Mouse (Mus musculus) embryonic fibroblast, embryonic 13.5 days (primary cell): Measurements from ENCODE around the gene Cltrn. TPM values are rescaled to one million over a fixed set of nuclear protein-coding genes. Genes with fewer than 3 reads are reported as not detected.

Experiments
- H3K27ac ChIP-seq: 2 replicates; pipeline ENCODE4 v1.5.1; 2012; ENCODE audit warnings: low read length, control low read depth, inconsistent platforms; ENCODE audit not compliant: insufficient read depth
- H3K4me1 ChIP-seq: 2 replicates; pipeline ENCODE4 v1.6.1; 2011; ENCODE audit warnings: low read length; ENCODE audit not compliant: control insufficient read depth, insufficient read depth
- H3K4me3 ChIP-seq: 2 replicates; pipeline ENCODE4 v1.5.1; 2011; ENCODE audit warnings: mild to moderate bottlenecking, control low read depth, low read length; ENCODE audit not compliant: insufficient read depth
- CTCF ChIP-seq: IDR thresholded peaks from 2 replicates; pipeline ENCODE4 v1.5.1; 2011; ENCODE audit warnings: mild to moderate bottlenecking, control low read depth, low read length, moderate library complexity, borderline replicate concordance; ENCODE audit not compliant: insufficient read depth
- POLR2A ChIP-seq: IDR thresholded peaks from 2 replicates; pipeline ENCODE4 v1.6.1; 2011; ENCODE audit warnings: low read depth, mild to moderate bottlenecking, control low read depth, low read length, moderate library complexity
- polyA plus RNA-seq: library from polyadenylated mRNA; stranded (reverse); fragments of >200 nt; gene quantifications from 2 replicates; pipeline ENCODE4 v1.2.4, GENCODE M21; 2011; ENCODE audit warnings: low read depth; ENCODE audit not compliant: missing spikeins, insufficient read length

Cltrn gene
- not detected in 2 replicates for polyA plus RNA-seq

GRCm38 (mm10) chrX:164088582-164088981, at the start of gene Cltrn:
Gene Cltrn (plus strand): TSS chrX:164088830.
- Histone ChIP-seq H3K27ac (no peak within 1 kb of the TSS), H3K4me3 (no peak within 1 kb of the TSS), H3K4me1 (no peaks in the 10 kb centered on the region)
- TF ChIP-seq CTCF: no peak
- no peak for TF ChIP-seq POLR2A

- TF ChIP-seq CTCF (no peak), POLR2A (no peak)
- Histone ChIP-seq H3K27ac (no peak overlapping the region), H3K4me1 (no peaks in the 10 kb centered on the region), H3K4me3 (no peak overlapping the region)
These were observed 49.7 kb upstream of the Cltrn start for GRCm38 (mm10) chrX:164038882-164039281.

GRCm38 (mm10) chrX:164042069-164042468, 46.6 kb upstream of the Cltrn start:
- Histone ChIP-seq H3K4me1 (no peaks in the 10 kb centered on the region), H3K4me3 (no peak overlapping the region), H3K27ac (no peak overlapping the region)
- TF ChIP-seq CTCF: no peak
- TF ChIP-seq POLR2A: no peak

- TF ChIP-seq CTCF (no peak), POLR2A (no peak)
- no peaks in the 10 kb centered on the region for H3K4me1 ChIP-seq
These were observed 41.9 kb upstream of the Cltrn start for GRCm38 (mm10) chrX:164046736-164047135.

GRCm38 (mm10) chrX:164055726-164056125, 32.9 kb upstream of the Cltrn start:
- Histone ChIP-seq H3K4me1 (no peaks in the 10 kb centered on the region), H3K27ac (no peak overlapping the region), H3K4me3 (no peak overlapping the region)
- TF ChIP-seq CTCF: no peak
- TF ChIP-seq POLR2A: no peak

More at GRCm38 (mm10) chrX:164046736-164047135, 41.9 kb upstream of the Cltrn start:
- Histone ChIP-seq H3K4me3 (no peak overlapping the region), H3K27ac (no peak overlapping the region)

GRCm38 (mm10) chrX:164058523-164058922, 30.1 kb upstream of the Cltrn start:
- no peak overlapping the region for H3K4me3 ChIP-seq
- no peak overlapping the region for H3K27ac ChIP-seq
- H3K4me1 ChIP-seq: no peaks in the 10 kb centered on the region
- TF ChIP-seq POLR2A (no peak), CTCF (no peak)

- Histone ChIP-seq H3K4me1 (no peaks in the 10 kb centered on the region), H3K27ac (no peak overlapping the region), H3K4me3 (no peak overlapping the region)
- TF ChIP-seq POLR2A: no peak
- no peak for TF ChIP-seq CTCF
These were observed 29.6 kb upstream of the Cltrn start for GRCm38 (mm10) chrX:164059070-164059469.

- TF ChIP-seq POLR2A: no peak
- peak; percentile 57; the same call in 1 of the 2 replicates for TF ChIP-seq CTCF
- no peaks in the 10 kb centered on the region for H3K4me1 ChIP-seq
- no peak overlapping the region for H3K4me3 ChIP-seq
- H3K27ac ChIP-seq: no peak overlapping the region
These were observed 22.4 kb upstream of the Cltrn start for GRCm38 (mm10) chrX:164066185-164066584.

GRCm38 (mm10) chrX:164068968-164069367, 19.7 kb upstream of the Cltrn start:
- no peak overlapping the region for H3K4me3 ChIP-seq
- no peak for TF ChIP-seq POLR2A
- no peak for TF ChIP-seq CTCF
- H3K4me1 ChIP-seq: no peaks in the 10 kb centered on the region
- H3K27ac ChIP-seq: no peak overlapping the region

GRCm38 (mm10) chrX:164076040-164076775, 12.4 kb upstream of the Cltrn start, which contains the start of gene Siah1b:
Gene Siah1b (minus strand): TSS chrX:164076493.
- Histone ChIP-seq H3K4me1 (no peaks in the 10 kb centered on the region), H3K27ac (peak within 1 kb of the TSS; percentile 94), H3K4me3 (peak within 1 kb of the TSS; percentile 67)
- TF ChIP-seq POLR2A (peak; percentile 46), CTCF (no peak)

GRCm38 (mm10) chrX:164082030-164082429, 6.6 kb upstream of the Cltrn start:
- no peak for TF ChIP-seq POLR2A
- no peak for TF ChIP-seq CTCF
- Histone ChIP-seq H3K4me1 (no peaks in the 10 kb centered on the region), H3K27ac (no peak overlapping the region)

More at GRCm38 (mm10) chrX:164082030-164082429, 6.6 kb upstream of the Cltrn start:
- no peak overlapping the region for H3K4me3 ChIP-seq
